28 mouse cellular contexts compared by ENCODE assay signal in the genomic region with DNA sequence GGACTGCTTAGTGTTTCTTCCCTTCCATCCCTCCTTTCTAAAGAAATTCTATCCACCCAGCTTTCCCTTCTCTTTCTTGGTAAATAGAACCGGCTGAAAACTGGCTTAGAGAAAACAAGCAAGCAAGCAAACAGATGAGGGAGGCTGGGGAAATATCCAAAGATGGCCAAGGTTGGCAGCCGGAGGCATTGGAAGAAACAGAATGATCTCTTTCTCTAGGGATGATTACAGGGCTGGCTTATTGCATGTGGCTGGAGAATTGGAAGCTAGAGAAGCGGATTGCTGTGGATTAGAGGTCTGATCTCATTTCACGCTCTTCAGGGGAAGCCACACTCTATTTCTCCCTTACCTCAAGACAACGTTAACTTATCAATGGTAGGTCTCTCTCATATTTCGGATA. TPM values are rescaled to one million over a fixed set of nuclear protein-coding genes. Genes with fewer than 3 reads are reported as not detected.
DNase-seq lines count a peak whose midpoint lies in the region; ATAC-seq and TF ChIP-seq lines count a peak whose summit lies in the region.
"Had no signal": no experiment of that assay in that cellular context is flagged by ENCODE, and none has a peak within 500 bp of the region (broad histone marks: within the 10 kb centered on the region; RNA-seq: fewer than 3 reads in every experiment).

No protein-coding gene starts in this region.

- no peak for DNase-seq in embryonic facial prominence, embryonic 10.5 days (ENCODE audit: low spot score)
- peak; percentile 36 for DNase-seq in retina, adult 2 months (ENCODE audit: low read depth, low spot score)
- no peak for DNase-seq in retina, embryonic 14.5 days (ENCODE audit: low spot score)
- peak; percentile 18 for DNase-seq in midbrain, postnatal 0 days (ENCODE audit: low spot score)
- no peak for DNase-seq in left cerebral cortex, adult 11 months (ENCODE audit: low spot score)
- no peak for DNase-seq in forebrain, embryonic 10.5 days (ENCODE audit: extremely low spot score, low spot score)
- DNase-seq: adrenal gland, postnatal 14 days; cerebellum, adult 2 months; cerebellum, postnatal 25 days; gastrocnemius, postnatal 14 days; kidney, adult 8-10 months; kidney, postnatal 4 days; liver; lung, adult 2 months; lung, postnatal 10 days; right cerebral cortex, postnatal 25 days had no signal

- no peak for ATAC-seq in embryonic facial prominence, embryonic 13.5 days (ENCODE audit: insufficient number of reproducible peaks, insufficient read depth, low FRiP score, low TSS enrichment, low read depth)
- ATAC-seq in midbrain, postnatal 0 days (ENCODE audit: low FRiP score): no peak
- ATAC-seq: intestine, embryonic 16.5 days; Patski had no signal

- H3K4me1 ChIP-seq in embryonic facial prominence, embryonic 13.5 days: peaks cover 29% of the 10 kb centered on the region
- 0 out of 2 replicates have a peak, but pooled peaks cover 7% of the 10 kb centered on the region for H3K4me1 ChIP-seq in embryonic facial prominence, embryonic 10.5 days
- H3K4me1 ChIP-seq in midbrain, postnatal 0 days (ENCODE audit: insufficient read depth, low read length): no peaks in the 10 kb centered on the region; the same call in 1 of the 2 replicates
- peaks cover 13% of the 10 kb centered on the region for H3K4me1 ChIP-seq in forebrain, embryonic 10.5 days
- H3K4me1 ChIP-seq: forebrain, embryonic 12.5 days; heart, embryonic 10.5 days; heart, embryonic 15.5 days had no signal

- no peak overlapping the region for H3K4me3 ChIP-seq in embryonic facial prominence, embryonic 13.5 days
- H3K4me3 ChIP-seq in embryonic facial prominence, embryonic 10.5 days: no peak overlapping the region
- no peak overlapping the region for H3K4me3 ChIP-seq in midbrain, postnatal 0 days (ENCODE audit: low read depth, low read length)
- H3K4me3 ChIP-seq in forebrain, embryonic 10.5 days: no peak overlapping the region
- H3K4me3 ChIP-seq: erythroblast, embryonic 14.5 days; forebrain, embryonic 12.5 days; heart, embryonic 10.5 days; heart, embryonic 15.5 days; stomach, embryonic 15.5 days had no signal

- no peaks in the 10 kb centered on the region for H3K36me3 ChIP-seq in embryonic facial prominence, embryonic 13.5 days
- no peaks in the 10 kb centered on the region for H3K36me3 ChIP-seq in embryonic facial prominence, embryonic 10.5 days (replicated peaks)
- H3K36me3 ChIP-seq in midbrain, postnatal 0 days (ENCODE audit: insufficient read depth, low read length): no peaks in the 10 kb centered on the region
- no peaks in the 10 kb centered on the region for H3K36me3 ChIP-seq in forebrain, embryonic 10.5 days (replicated peaks)
- H3K36me3 ChIP-seq: forebrain, embryonic 12.5 days; G1E; heart, embryonic 15.5 days; stomach, embryonic 15.5 days had no signal

- peak overlapping the region; percentile 81 for H3K27ac ChIP-seq in embryonic facial prominence, embryonic 13.5 days
- H3K27ac ChIP-seq in embryonic facial prominence, embryonic 10.5 days (replicated peaks): no peak overlapping the region
- 0 out of 2 replicates have a peak overlapping the region, but pooled peaks have one; percentile 3 for H3K27ac ChIP-seq in midbrain, postnatal 0 days (ENCODE audit: low read depth, low read length)
- H3K27ac ChIP-seq in forebrain, embryonic 10.5 days: no peak overlapping the region
- H3K27ac ChIP-seq: forebrain, embryonic 12.5 days; heart, embryonic 10.5 days; heart, embryonic 15.5 days; kidney, postnatal 0 days; liver, embryonic 14.5 days; macrophage; stomach, embryonic 15.5 days had no signal

- no peaks in the 10 kb centered on the region for H3K9me3 ChIP-seq in embryonic facial prominence, embryonic 13.5 days
- 0 out of 2 replicates have a peak, but pooled peaks cover 1% of the 10 kb centered on the region for H3K9me3 ChIP-seq in embryonic facial prominence, embryonic 10.5 days
- no peaks in the 10 kb centered on the region for H3K9me3 ChIP-seq in midbrain, postnatal 0 days (ENCODE audit: low read length)
- H3K9me3 ChIP-seq in forebrain, embryonic 10.5 days: no peaks in the 10 kb centered on the region
- H3K9me3 ChIP-seq: forebrain, embryonic 12.5 days; G1E; heart, embryonic 10.5 days; heart, embryonic 15.5 days; stomach, embryonic 15.5 days had no signal

- no peaks in the 10 kb centered on the region for H3K27me3 ChIP-seq in embryonic facial prominence, embryonic 13.5 days
- H3K27me3 ChIP-seq in embryonic facial prominence, embryonic 10.5 days (replicated peaks; ENCODE audit: low read depth, poor library complexity, severe bottlenecking): no peaks in the 10 kb centered on the region
- no peaks in the 10 kb centered on the region for H3K27me3 ChIP-seq in midbrain, postnatal 0 days (ENCODE audit: insufficient read depth, low read length)
- no peaks in the 10 kb centered on the region for H3K27me3 ChIP-seq in forebrain, embryonic 10.5 days (ENCODE audit: poor library complexity, severe bottlenecking)
- H3K27me3 ChIP-seq: forebrain, embryonic 12.5 days; heart, embryonic 15.5 days; Patski; stomach, embryonic 15.5 days had no signal

- no peak overlapping the region for H3K4me2 ChIP-seq in embryonic facial prominence, embryonic 13.5 days
- H3K4me2 ChIP-seq in midbrain, postnatal 0 days (ENCODE audit: low read depth, low read length, poor library complexity, severe bottlenecking): no peak overlapping the region
- H3K4me2 ChIP-seq: forebrain, embryonic 12.5 days; heart, embryonic 15.5 days; stomach, embryonic 15.5 days had no signal

- no peak for TF ChIP-seq CTCF in midbrain, postnatal 0 days (IDR thresholded peaks at IDR 0.05)

- WGBS in embryonic facial prominence, embryonic 13.5 days: 45% methylated on average over 6 of the region's 6 CpGs
- WGBS in embryonic facial prominence, embryonic 10.5 days: 65% methylated on average over 6 of the region's 6 CpGs
- 20% methylated on average over 6 of the region's 6 CpGs for WGBS in midbrain, postnatal 0 days
- WGBS in forebrain, embryonic 10.5 days: 69% methylated on average over 6 of the region's 6 CpGs

- no peak overlapping the region for H3K9ac ChIP-seq in embryonic facial prominence, embryonic 13.5 days
- H3K9ac ChIP-seq in midbrain, postnatal 0 days (replicated peaks; ENCODE audit: low read length, poor library complexity, severe bottlenecking): no peak overlapping the region
- H3K9ac ChIP-seq: forebrain, embryonic 12.5 days; heart, embryonic 15.5 days; liver, embryonic 14.5 days; stomach, embryonic 15.5 days had no signal

RNA-seq across cellular contexts. Expression of a gene that starts 16.8 kb away (rescaled TPM):
- 130 and 135 TPM in 2 replicates for polyA plus RNA-seq in embryonic facial prominence, embryonic 13.5 days (2015; fragmentation: Nextera tagmentation; extraction: Ambion mirVana)
- polyA plus RNA-seq in embryonic facial prominence, embryonic 10.5 days (2016; fragmentation: Nextera tagmentation; extraction: Ambion mirVana): 66.5 and 78.8 TPM in 2 replicates
- total RNA-seq in midbrain, postnatal 0 days (2014; rRNA removed): 19.5 and 19.8 TPM in 2 replicates
- polyA plus RNA-seq in midbrain, postnatal 0 days (2015; fragmentation: Nextera tagmentation; extraction: Ambion mirVana): 77.3 and 96.7 TPM in 2 replicates
- 46.7 and 47.0 TPM in 2 replicates for polyA plus RNA-seq in forebrain, embryonic 10.5 days (2016; fragmentation: Nextera tagmentation; extraction: Ambion mirVana)

Comparison
In these comparisons a context has a peak if more than half of its experiments do, and no peak if none do; other contexts are left out.
1. H3K27ac ChIP-seq: peak in embryonic facial prominence, embryonic 13.5 days (single experiment) and midbrain, postnatal 0 days (single experiment); none in embryonic facial prominence, embryonic 10.5 days (single experiment) and forebrain, embryonic 10.5 days (single experiment).
2. DNase-seq: peak in retina, adult 2 months (single experiment) and midbrain, postnatal 0 days (single experiment); none in embryonic facial prominence, embryonic 10.5 days (single experiment), retina, embryonic 14.5 days (single experiment), left cerebral cortex, adult 11 months (single experiment) and forebrain, embryonic 10.5 days (single experiment).